Mouse (Mus musculus): Measurements from ENCODE around the gene Fam120a.

Fam120a gene

GRCm38 (mm10) chr13:48967956-48968749, at the start of gene Fam120a:
Gene Fam120a, minus strand, starts transcription at chr13:48968017.
- DNase-seq (ENCODE audit: low spot score in 2 of 2): peak; percentile 80 to 83

DNA sequence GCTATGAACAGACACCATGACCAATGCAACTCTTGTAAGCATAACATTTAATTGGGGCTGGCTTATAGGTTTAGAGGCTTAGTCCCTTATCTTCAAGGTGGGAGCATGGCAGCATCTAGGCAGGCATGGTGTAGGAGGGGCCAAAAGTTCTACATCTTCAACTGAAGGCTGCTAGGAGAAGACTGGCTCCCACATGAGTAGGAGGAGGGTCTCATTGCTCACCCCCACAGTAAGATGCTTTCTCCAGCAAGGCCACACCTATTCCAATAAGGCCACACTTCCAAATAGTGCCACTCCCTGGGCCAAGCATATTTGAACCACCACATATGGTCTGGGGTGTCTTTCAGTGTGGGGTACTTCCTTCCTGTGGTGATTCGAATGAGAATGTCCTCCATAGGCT, 49.6 kb upstream of the Fam120a start:
- no peak for DNase-seq (ENCODE audit: low spot score in 2 of 2)

DNA sequence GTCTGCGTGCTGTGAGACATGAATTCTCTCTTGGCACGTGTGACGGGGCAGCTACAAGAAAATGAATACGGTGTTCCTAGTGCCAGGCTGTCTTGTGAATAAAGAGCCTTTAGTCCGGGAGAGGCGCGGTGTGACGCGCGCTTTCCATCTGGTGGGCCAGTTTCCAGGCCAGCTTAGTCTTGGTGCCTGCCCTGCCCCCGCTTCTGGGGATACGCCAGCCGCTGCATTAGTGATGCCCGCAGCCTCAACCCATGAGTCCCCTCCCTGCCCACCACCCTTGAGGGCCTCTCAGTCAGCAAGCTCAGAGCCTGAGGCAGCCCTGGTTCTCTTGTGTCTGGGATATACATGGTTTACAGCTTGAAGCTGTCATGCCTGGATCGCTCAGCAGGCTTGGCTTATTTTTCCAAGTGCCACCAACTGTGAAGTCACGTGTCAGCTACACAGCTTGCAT, 48.5 kb upstream of the Fam120a start:
- peak; percentile 54 to 68 for DNase-seq (ENCODE audit: low spot score in 2 of 2)

DNA sequence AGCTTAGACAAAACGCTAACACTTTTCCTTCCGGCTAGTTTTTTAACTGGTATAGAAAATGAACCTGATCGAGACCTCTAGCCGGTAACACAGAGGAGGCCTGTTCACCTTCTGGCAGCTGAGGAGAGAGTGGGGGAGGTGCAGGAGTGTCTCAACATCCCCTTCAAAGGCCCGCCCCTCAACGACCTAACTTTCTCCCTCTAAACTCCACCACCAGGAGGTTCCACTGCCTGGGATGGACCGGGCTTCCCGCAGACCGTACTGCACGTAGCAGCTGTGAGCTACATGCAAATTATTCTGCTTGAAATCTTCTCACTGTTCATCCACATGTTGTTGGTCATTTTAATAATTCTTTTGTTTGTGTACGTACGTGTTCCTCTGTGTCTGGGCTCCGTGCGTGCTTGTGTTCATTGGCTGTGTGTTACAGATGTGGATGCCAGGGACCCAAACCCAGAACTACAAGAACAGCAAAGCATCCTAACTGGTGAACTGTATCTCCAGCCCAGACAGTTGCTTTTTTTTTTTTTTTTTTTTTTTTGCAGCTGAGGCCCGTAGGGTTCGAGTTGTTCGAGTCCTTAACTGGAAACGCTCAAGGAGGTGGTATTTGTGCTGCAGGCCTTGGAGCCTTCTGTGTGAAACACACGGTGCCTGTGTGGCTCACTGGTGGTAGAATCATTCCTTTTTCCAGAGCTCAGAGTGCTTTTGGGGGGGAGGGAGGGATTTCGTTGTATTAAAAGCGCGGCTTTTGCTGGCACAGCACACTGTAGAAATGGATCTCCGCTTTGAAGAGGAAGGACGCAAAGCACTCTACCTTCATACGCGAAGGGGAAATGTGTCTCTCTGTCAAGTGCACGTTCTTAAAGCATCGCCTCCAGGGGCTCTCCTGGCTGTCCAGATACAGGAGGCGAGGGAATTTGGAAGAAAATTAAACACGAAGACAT, 47.8 kb upstream of the Fam120a start:
- DNase-seq (ENCODE audit: low spot score in 2 of 2): no peak

DNA sequence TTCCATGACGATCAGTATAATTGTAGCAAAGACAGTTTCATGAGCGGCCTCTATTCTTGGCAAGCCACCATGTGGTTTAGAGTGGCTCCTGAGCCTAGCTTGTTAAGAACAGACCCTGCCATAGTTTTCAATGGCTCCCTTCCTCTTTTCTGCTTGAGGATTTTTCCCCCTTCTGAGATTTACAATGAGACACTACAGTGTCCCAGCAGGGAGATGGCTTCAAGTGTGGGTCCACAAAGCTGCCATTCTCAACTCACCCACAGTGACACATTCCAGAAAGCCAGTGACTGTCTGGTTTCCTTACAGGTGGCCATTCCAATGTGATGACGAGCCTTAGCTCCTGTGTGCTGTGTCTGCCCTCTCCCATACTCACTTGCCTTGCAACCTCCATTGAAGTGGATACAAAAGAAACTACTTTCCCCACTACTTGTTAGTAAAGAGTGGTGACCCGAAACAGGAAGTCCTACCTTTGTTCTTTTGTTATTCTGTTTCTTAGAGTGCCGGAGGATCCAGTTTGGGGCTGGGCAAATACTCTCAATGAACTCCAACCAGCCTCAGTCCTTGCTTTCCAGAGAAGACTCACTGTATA, 45.5 kb upstream of the Fam120a start:
- DNase-seq (ENCODE audit: low spot score in 2 of 2): no peak

- DNase-seq (ENCODE audit: low spot score in 2 of 2): peak in 1 of 2 experiments; percentile 31
Observed at GRCm38 (mm10) chr13:49001691-49002090, 33.9 kb upstream of the Fam120a start.

- DNase-seq (ENCODE audit: low spot score in 2 of 2): no peak
Observed at GRCm38 (mm10) chr13:48998591-48998990, 30.8 kb upstream of the Fam120a start.

- DNase-seq (ENCODE audit: low spot score in 2 of 2): no peak
Observed at GRCm38 (mm10) chr13:48996731-48997130, 28.9 kb upstream of the Fam120a start.

DNA sequence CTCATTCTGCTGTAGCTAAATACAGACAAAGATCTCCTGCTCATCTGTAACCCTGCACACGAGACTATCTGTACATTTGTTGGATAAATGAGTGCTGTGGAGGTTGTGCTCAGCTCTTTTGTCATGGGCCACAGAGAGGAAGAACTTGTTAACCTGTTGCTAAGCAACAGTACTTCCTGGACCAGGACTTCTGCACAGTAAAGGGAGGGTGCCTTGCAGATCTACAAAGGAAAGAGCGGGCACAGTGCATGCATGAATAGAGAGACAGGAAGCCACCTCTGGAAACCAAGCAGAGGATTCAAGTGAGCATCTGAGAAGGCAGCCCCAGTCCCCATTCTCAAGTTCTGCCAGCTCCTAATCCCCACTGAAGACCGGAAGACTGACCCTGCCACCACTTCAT, 27.1 kb upstream of the Fam120a start:
- DNase-seq (ENCODE audit: low spot score in 2 of 2): no peak

DNA sequence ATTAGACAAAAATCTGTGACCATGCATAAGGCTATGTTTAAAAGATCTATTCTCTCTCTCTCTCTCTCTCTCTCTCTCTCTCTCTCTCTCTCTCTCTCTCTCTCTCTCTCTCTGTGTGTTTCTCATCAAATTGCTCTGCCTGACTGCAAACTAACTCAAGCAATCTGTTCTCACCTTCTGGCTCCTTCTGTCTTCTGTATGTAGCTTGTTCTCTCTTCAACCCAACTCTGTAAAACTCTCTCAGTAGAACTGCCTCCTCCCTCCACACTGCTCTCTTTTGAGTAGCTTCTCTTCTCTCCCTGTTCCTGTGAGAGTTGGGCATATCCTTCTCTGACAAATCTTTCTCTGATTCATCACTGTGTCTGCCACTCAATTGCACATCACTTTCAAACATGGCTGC, 25.1 kb upstream of the Fam120a start:
- DNase-seq (ENCODE audit: low spot score in 2 of 2): no peak

DNA sequence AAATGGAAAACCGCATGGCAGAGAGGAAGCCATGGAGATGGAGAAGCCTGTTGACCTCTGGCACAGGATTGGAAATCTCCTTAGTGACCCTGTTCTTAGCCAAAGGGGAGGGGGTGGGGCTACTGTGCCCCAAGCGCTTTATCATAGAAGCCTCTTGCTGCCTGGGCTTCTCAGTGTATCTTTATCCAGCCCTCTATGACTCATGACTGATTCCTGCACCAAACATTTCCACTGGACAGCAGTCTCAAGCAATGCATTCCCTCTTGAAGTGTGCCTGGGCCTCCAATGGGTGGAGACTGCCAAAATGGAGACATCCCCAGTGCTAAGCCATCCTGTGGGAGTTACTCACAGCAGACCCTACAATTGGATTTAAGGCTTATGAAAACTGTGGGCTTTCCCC, 22.3 kb upstream of the Fam120a start:
- no peak for DNase-seq (ENCODE audit: low spot score in 2 of 2)

DNA sequence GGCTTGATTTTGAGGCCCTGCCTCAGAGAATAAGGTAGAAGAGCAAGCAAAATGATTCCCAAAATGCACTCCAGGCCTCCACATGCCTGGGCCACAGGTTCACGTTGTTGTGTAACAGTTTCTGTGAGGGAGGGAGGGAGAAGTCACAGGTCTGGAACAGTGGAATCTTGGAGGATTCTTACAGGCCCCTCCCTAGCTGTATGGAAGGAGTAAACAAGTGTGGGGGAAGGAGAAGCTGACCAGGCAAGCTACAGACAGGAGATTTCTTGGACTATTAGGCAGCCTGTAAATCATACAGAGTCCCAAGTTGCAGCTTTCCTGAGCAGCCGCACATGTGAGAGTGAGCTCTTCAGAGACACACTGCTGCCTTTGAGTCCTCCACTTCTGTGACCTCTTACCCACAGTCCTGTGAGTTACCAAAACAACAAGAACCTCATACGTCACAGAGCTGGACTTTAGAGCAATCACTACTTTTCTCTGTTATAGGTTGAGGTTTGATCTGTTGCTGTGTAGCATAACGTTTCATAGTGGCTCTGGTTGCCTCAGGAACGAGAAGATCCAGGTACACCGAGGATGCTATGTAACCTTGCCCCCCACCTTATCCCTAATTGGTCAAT, 14.8 kb upstream of the Fam120a start:
- no peak for DNase-seq (ENCODE audit: low spot score in 2 of 2)

DNA sequence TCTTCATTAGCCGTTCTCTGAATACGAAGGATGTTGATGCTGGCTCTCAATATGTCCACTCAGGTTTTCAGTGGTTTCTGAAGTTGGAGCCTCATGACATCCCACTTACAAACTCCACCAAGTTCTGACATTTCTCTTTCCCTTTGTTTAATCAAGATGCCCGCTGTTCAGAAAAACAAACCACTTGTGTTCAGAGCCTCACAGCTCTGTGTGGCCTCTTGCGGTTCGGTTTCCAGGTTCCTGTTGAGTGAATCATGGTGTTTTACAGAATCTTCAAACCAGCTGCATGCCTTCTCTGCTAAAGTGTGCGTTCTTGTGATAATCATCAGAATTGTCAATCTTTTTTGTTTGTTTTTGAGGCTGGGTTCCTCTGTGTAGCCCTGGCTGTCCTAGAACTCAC, 11.3 kb upstream of the Fam120a start:
- no peak for DNase-seq (ENCODE audit: low spot score in 2 of 2)

- no peak for DNase-seq (ENCODE audit: low spot score in 2 of 2)
Observed at GRCm38 (mm10) chr13:48977858-48978257, 10.0 kb upstream of the Fam120a start.

GRCm38 (mm10) chr13:48974699-48975098, 6.9 kb upstream of the Fam120a start:
- no peak for DNase-seq (ENCODE audit: low spot score in 2 of 2)

DNA sequence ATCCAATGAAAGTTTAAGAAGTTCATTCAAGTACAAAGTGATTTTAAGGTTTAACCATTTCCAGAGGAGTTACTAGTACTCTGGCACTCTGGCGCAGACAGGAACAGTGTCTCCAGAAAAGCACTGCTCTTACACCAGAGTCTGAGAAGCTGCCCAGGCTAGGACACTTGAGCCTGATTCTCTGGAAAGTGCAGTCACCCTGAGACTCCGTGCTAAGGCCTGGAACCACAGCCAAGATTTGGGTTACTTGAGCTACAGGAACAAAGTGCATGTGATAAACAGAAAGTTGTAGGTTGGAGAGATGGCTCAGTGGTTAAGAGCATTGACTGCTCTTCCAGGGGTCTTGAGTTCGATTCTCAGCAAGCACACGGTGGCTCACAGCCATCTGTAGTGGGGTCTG, 6.4 kb upstream of the Fam120a start:
- no peak for DNase-seq (ENCODE audit: low spot score in 2 of 2)

DNA sequence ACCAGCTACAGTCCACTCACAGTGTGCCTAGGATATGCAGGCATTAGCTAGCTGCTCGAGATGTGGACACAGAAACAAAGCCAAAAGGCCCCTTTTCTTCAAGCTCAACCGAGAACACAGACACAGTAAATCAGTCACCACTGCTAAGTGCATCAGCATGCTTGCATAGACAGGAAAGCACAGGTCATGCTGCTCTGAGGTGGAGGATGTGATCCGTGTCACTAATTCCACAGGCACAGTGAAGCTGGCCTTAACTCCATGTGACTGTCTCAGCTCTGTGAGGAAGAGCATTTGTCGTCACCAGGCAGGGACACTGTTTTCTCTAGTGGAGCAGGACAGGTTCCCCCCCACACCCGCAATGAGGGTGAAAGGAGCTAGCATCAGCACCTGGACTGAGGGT, 5.4 kb upstream of the Fam120a start:
- DNase-seq (ENCODE audit: low spot score in 2 of 2): no peak

GRCm38 (mm10) chr13:48971033-48971432, 3.2 kb upstream of the Fam120a start:
- DNase-seq (ENCODE audit: low spot score in 2 of 2): no peak

- DNase-seq (ENCODE audit: low spot score in 2 of 2): no peak
Observed at GRCm38 (mm10) chr13:48970566-48970965, 2.7 kb upstream of the Fam120a start.

DNA sequence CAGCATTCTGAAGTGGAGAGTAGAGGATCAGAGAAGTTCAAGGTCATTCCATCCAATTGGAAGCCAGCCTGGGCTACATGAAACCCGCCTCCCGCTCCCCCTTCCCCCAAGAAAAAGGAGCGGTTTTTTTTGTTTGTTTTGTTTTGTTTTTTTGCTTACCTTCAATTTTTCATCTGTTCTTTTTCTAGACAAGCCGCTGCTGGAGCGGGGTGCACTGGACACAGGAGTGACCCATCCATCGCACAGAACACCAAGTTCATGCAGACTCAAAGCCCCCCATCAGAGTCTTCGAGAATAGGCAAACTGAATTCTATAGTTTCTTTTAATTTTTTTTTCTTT, 902 bp upstream of the Fam120a start:
- DNase-seq (ENCODE audit: low spot score in 2 of 2): no peak

GRCm38 (mm10) chr13:48966851-48967821, 681 bp downstream of the Fam120a start:
- peak in 1 of 2 experiments; percentile 45 for DNase-seq (ENCODE audit: low spot score in 2 of 2)

Measured in urinary bladder, postnatal 4 days (tissue).